Mouse (Mus musculus): ENCODE measurements around the gene Rd3.

Rd3 gene

DNA sequence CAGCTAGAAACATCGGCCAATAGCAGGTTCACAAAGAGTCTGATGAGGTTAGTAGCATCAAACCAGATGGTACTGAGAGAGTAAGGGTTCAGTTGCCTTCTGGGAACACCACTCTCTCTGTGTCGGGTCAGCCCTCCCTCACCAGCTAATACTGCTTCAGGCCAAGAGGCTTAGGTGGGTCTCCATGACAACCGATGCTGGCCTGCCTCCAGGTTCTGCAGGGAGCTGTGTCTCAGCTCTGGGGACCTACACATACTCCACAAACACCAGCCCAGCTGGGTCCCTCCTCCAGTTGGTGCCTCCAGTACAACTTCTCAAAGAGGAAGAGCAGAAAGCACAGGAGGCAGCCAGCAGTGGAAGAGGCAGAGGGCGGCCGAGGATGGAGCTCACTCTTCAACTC lies at the start of gene Rd3:
Gene Rd3, plus strand, starts transcription at position 184 of the 400 bp plus-strand sequence.
- no peak for TF ChIP-seq GATA4 (IDR thresholded peaks at IDR 0.05; ENCODE audit: insufficient replicate concordance, low read length)

DNA sequence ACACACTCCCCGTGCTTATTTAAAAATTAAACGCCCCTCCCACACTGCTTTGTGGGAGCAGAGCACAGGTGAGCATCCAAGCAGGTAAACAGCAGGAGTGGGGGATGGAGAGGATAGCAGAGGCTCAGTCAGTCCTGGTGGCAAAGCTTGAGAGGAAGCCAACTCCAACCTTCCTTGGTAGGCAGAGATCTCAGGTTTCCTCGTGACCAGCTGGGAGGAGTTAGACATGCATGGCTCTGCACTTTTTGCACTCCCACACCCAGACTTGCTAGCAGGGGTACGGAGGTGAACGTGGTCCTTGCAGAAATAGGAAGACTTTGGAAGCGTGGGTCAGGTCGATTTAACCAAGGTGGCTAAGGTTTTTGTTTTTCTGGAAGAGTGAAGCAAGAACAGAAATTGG lies 48.8 kb upstream of the Rd3 start:
- TF ChIP-seq GATA4 (IDR thresholded peaks at IDR 0.05; ENCODE audit: insufficient replicate concordance, low read length): no peak

DNA sequence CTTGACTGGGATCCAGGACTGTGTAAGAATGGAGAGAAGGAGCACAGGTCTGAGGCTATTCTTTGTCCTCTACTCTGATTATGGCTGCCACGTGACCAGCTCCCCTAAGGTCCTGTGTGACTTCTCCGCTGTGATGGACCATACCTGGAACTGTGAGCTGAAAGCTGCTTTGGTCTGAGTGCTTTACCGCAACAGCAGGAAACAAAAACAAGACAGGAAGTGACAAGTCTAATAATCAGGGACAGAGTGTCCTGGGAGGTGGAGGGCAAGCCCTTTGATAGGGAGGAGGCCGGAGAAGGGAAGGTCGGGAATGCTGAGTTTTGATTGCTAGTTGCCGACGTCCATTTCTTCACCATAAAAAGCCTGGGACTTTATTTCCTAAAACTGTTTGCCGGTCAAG lies 48.1 kb upstream of the Rd3 start:
- TF ChIP-seq GATA4 (IDR thresholded peaks at IDR 0.05; ENCODE audit: insufficient replicate concordance, low read length): peak; percentile 30; the same call in 1 of the 2 replicates

DNA sequence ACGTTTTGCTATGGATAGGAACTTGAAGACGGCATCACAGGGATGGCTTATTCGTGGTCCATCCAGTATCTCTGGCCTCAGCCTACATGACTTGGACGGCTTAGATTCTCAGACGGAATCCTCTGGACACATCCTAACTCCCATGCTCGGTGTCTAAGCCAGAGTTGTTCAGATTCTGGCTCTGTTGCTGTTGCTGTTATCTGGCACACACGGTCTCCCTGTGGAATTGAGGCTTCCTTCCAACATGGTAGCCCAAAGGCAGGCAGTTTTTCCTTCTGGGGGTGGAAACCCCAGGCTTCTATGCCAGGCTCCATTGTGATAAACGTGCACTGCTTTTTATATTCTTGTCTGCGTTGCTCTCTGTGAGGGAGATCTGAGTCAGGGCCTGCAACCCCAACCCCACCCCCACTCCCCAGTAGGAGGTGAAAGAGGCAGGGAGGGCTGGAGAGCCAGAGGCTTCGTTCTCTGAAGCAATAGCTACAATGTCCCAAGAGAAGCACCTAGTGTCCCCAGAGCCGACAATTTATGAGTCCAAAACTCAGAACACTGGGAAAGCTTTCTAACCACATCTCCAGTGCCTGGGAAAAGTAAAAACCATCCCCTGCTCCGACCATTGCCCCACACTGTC lies 47.2 kb upstream of the Rd3 start:
- no peak for TF ChIP-seq GATA4 (IDR thresholded peaks at IDR 0.05; ENCODE audit: insufficient replicate concordance, low read length)

DNA sequence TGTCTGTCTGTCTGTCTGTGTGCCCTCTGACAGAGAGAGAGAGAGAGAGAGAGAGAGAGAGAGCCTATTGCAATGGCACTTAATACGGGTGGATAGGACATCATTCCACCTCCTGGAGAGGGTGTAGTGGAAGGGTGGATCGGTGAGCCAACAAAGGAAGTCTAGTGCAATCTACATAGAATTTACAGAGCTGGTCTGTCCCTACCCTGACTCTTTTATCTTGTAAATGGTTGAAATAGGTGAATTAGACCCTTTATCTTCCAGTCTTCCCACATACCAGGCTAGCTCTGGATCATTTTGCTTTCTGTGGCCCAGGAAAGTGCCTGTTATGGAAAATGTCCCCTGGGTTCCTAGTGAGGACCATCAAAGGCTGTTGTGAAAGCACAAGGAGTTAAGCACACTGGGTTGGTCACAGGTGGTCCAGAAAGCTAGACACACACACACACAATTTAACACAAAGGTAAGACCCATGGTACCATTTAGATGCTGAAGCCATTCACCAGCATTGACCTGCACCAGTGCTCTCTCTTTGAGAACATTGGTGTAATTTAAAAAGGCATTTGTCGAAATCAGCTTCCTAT lies 46.6 kb upstream of the Rd3 start:
- no peak for TF ChIP-seq GATA4 (IDR thresholded peaks at IDR 0.05; ENCODE audit: insufficient replicate concordance, low read length)

DNA sequence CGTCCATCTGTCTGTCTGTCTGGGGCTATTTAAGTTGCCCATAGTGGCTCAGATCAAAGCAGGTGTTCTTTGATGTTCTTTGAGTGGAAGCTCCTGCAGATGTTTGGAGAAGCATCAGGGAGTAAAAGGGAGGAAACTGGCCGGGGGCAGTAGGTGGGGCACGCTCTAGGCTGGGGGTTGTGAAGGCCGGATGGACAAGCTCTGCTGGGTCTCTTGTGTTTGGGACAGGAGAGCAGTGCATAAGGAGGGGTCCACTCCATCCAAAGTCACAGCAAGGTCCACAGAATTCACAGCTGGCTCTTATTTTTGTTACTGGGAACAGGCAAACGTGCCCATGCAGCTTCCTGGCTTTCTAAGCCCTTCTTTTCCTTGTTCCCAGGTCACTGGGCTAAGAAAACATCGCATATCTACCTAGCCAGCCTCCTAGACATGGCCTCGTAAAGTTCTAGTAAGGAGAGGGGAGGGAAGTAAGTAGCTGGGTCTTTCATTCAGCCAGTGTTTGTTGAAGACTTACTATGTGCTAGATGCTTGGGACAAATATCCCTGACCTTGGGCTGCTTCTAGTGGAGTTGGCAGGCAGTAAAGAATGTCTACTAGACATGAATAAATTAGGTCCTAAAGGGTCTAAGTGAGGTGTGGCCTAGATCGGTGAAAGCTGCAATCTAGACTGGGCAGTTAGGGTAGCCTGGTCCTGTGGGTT lies 44.7 kb upstream of the Rd3 start:
- TF ChIP-seq GATA4 (IDR thresholded peaks at IDR 0.05; ENCODE audit: insufficient replicate concordance, low read length): no peak

DNA sequence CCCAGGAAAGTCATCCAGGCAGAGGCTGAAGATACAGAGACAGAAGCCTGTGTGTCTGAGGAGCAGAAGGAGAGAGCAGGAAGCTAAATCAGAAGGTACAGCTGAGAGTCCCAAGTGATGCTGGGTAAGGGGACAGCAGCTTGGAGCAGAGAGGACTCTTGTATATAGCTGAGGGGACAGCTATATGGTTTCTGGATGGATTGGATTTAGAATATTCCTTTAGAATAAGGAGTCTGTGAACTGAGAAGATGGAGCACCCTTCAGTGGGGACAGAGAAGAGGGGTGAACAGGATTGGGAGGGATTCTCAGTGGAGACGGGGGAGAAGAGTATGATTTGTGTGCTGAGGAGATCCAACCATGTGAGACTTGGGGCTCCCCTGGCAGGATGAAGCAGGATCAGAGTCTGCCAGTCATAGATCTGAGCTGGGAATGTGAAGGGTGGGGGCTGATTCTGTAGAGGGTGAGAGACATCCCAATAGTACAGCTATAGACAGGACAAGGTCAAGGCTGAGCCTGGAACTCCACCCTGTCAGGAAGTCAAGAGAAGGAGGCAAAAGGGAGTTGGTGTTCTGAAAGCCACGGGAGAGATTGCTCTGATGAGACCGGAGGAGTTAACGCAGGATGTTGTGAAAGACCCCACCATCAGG lies 44.1 kb upstream of the Rd3 start:
- no peak for TF ChIP-seq GATA4 (IDR thresholded peaks at IDR 0.05; ENCODE audit: insufficient replicate concordance, low read length)

DNA sequence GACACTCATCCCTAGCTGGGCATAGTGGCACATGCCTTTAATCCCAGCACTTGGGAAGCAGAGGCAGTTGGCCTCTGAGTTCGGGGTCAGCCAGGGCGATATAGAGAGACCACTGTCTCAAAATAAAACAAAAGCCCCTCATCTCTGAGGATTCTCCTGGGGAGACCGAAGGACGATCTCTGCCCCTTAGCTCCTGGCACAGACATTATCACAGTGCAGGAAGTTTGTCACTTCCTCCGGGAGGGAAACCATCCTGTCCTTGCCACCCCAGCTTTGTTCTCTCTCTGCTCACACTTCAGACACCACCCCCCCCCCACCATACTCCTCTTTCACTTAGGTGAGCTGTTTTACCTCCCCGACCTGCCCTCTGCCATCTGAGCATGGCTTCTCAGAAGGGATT lies 33.5 kb upstream of the Rd3 start:
- TF ChIP-seq GATA4 (IDR thresholded peaks at IDR 0.05; ENCODE audit: insufficient replicate concordance, low read length): no peak

DNA sequence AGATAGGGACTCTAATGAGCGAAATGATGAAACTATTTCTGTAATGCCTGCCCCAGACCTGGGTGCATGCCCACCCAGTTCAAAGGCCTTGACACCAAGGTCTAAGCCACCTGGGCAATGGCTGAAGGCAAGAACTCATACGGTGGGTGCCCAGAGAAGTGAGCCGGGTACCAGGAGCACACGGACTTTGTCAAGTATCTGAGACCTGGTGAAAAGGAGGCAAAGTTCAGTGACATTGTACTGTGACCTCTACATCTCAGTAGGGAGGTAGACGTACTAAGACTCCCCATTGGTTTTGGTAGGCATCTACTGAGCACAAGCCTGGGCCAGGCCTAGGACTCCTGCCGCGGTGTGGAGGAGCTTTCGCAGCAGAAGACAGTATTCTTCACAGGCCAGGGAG lies 31.8 kb upstream of the Rd3 start:
- no peak for TF ChIP-seq GATA4 (IDR thresholded peaks at IDR 0.05; ENCODE audit: insufficient replicate concordance, low read length)

DNA sequence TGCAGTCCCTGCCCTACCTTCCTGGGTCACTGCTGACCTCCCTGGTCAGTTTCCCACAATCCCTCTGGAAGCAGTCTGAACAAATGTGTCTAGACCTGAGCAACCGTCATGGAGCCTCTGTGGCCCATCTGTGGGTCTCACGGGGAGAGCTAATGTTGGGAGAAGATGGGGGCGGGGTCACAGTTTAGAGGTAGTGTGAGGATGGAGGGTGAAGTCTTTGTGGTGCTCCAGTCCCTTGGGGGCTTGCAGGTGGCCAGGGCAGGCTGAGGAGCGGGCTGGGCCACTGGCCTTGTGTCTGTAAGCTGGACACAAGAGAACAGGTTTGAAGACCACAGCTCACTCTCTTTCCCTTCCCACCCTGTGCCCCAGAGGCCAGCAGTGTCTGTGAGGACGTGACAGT lies 31.4 kb upstream of the Rd3 start:
- no peak for TF ChIP-seq GATA4 (IDR thresholded peaks at IDR 0.05; ENCODE audit: insufficient replicate concordance, low read length)

DNA sequence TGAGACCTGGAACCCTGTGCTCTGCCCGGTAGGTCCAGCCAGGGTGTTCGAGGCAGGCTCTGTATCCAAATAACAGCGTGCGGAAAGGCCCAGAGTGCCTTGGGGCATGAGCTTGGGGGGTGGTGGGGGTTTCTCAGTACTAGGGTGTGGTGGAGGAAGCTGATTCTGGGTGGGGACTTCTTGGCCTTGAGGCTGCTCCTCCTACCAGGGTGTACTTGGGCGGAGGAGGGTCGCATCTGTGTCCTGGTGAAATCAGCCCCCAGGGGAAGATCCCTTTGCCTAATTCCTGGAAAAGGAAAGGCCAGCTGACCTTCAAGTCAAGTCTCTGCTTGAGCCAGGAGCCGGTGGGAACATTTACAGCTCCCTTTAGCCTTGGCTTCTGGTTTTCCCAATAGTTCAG lies 30.9 kb upstream of the Rd3 start:
- no peak; the same call in 1 of the 2 replicates for TF ChIP-seq GATA4 (IDR thresholded peaks at IDR 0.05; ENCODE audit: insufficient replicate concordance, low read length)

DNA sequence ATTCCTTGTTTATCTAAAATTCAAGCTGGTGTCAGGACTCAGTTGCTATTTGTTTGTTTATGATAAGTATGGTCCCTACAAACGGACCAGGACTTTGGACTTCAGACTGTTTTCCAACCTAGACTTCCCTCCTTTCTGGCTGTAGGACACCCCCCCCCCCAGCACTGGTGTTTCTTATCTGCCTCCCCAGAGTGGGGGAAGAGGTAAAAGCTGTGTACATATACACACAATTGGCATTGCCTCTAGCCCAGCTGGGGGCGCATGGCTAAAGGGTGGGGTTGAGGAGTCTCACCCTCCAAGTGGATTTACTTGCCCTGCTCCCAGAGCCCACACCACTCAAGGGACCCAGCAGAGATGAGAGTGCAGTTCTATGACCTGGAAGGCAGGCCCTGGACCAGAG lies 30.3 kb upstream of the Rd3 start:
- TF ChIP-seq GATA4 (IDR thresholded peaks at IDR 0.05; ENCODE audit: insufficient replicate concordance, low read length): peak; percentile 9; the same call in 1 of the 2 replicates

DNA sequence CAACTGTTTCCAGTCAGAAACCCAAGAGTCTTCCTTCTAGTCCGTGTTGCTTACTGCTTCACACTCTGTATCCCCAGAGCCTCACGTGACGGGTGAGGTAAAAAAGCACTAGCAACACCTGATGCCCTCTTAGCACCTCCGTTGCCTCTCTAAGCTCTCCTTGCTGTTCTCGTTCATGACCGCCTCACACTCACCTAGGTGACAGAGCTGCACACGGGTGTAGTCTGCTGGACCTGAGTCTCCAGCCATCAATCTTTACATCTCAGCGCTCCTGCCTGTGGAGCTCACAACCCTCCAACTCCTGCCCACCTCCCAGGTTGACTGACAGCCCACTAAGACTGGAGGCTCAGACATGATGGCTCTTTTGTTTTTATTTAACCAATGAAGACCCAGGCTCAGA lies 29.4 kb upstream of the Rd3 start:
- TF ChIP-seq GATA4 (IDR thresholded peaks at IDR 0.05; ENCODE audit: insufficient replicate concordance, low read length): no peak

DNA sequence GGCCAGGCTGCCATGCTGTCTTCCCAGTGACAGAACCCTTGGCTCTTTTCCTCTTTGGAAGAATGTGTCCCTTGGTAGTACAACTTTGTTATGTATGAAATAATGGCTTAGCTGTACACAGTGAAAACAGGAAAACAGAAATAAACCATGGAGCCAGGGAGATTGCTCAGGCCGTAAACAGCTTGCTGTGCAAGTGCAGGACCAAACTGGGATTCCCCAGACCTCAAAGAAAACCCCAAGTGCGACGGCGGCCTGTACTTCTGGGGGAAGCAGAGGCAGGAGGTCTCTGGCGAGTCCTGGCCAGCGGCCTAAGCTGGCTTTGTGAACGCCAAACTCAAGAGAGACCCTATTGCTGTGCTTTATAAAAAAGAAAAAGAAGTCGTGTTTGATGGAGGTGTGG lies 28.6 kb upstream of the Rd3 start:
- TF ChIP-seq GATA4 (IDR thresholded peaks at IDR 0.05; ENCODE audit: insufficient replicate concordance, low read length): no peak

DNA sequence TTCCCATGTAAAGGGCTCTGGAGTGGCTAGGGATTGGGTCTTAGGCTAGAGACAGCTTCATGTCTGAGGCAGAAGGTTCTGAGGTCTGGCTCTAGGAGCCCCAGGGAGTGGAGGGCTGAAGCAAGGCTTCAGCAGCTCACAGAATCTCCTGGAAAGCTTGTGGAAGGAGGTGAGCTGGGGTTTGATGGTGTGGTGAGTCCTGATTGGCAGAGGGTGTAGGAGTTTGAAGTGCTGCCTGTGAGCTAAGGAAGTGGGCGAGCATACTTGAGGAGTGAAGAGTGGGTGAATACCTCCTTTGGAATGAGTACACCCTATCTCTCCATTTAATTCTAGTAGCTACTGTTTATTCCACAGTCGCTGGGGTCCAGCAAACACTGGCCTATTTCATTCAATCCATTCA lies 26.6 kb upstream of the Rd3 start:
- TF ChIP-seq GATA4 (IDR thresholded peaks at IDR 0.05; ENCODE audit: insufficient replicate concordance, low read length): no peak

DNA sequence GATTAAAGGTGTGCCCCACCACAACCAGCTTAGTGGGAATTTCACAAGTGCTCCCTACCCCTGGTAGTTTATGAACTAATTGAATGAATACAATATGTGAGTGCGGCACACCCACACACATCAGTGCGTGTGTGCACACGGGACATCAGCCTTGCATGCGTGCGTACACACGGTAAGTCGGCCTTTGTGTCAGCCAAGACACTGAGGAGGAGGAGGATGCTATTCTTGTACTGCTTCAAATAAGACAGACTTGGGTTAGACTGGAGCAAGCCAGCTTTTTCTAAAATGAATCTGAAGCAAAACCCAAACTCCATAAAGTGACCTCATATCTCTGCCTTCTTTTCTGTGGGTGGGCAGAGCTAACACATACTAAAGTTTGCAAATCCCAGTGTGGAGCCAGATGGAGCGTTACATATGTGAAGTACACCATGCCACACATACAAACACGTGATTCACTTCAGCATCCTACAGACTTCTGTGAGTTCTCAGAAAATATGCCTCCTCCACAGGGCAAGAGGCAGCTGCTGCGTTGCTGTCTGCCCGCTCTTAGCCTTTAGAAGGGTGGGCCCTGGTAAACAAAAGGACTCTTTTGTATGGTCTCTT lies 24.3 kb upstream of the Rd3 start:
- TF ChIP-seq GATA4 (IDR thresholded peaks at IDR 0.05; ENCODE audit: insufficient replicate concordance, low read length): no peak

Measured in liver, adult (tissue).